Mouse (Mus musculus): ENCODE measurements around the gene Pip5kl1.

GRCm38 (mm10) chr2:32631737-32632394, 57.3 kb downstream of the Pip5kl1 start:
- TF ChIP-seq CTCF (IDR thresholded peaks at IDR 0.05; ENCODE audit: low read depth), result peak; percentile 97
- no peak for TF ChIP-seq EP300 (optimal IDR thresholded peaks at IDR 0.05)
